Mouse (Mus musculus): ENCODE measurements around the gene Coro2a.

DNA sequence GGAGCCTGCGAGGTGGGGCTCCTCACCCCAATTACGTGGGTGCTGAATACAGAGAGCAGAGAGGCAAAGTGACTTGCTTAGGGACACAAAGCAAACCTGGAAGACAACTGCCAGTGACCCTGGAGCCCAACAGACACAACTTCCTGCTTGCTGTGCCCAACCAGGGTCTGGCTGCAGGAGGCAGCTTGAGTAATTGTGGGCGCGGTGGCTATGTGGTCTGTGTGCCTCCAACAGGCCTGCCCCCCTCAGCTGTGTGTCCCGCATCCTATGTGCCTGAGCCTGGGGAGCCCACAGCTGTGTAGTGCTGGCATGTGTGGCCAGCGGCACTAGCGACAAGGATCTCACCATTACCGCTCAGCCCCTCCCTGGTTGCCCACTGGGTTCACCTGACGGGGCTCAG lies 12.6 kb upstream of the Coro2a start:
- TF ChIP-seq CTCF (IDR thresholded peaks at IDR 0.05; ENCODE audit: borderline replicate concordance, extremely low read depth, insufficient read depth, insufficient read length) (no peak), POLR2A (IDR thresholded peaks at IDR 0.05; ENCODE audit: borderline replicate concordance, extremely low read depth, insufficient read depth, insufficient read length, poor library complexity, severe bottlenecking) (no peak)
